Mouse (Mus musculus) urinary bladder, postnatal 14 days (tissue): ENCODE measurements around the gene Sparcl1.

ENCODE experiments used
- DNase-seq: peaks from one replicate; pipeline ENCODE4 v3.0.0; 2021; ENCODE audit warnings: low spot score

Sparcl1 gene

DNA sequence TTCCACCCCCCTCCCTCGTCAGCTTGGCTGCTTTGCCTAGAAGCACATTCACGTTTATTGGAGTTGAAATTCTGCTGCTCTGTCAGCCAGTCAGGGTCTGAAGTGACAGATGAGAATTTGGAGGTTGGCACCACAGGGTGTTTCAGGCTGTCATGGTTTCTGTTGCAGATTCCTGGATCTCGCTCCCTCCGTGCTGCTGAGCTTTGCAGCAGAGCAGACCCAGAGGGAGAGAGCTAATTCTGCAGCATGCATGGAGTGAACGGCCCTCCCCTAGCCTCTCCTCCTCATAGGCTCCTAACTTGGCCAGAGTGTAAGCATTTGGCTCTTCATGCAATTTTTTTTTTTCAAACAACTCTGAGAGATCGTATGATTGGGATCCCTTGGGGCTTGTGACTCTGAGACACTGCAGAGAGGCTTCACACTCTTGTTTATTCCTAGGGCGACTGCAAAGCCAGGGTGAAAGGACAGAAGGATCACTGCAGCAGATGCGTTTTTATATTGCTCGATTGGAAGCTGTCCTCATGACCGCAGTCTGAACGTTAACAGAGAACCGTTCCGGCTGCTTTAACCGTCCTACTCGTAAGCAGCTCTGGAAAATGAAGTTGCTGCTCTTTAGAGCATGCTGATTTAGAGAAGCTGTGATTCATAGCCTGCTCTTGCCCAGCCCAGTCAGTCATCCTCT lies at the start of gene Sparcl1:
Sparcl1 (minus strand) TSS at position 243 of the 682 bp plus-strand sequence.
- peak; percentile 34 for DNase-seq

DNA sequence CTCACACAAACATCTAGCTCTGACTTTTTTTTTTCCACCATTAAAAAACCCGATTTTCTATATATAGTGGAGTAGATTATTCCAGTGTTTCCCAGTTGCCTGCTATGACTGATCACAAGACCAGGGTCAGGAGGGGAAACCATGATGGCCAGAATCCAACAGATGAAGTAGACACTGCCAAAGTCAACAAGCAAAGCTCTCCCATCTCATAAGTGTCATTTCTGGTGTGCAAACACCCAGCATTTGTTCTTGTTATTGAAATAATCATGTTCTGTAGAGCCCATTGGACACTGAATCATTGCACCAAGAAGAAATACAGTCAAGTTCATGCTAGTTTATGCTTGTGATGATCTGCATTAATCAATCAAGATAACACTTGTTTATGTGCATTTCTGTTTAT lies 47.9 kb upstream of the Sparcl1 start:
- DNase-seq, result no peak

DNA sequence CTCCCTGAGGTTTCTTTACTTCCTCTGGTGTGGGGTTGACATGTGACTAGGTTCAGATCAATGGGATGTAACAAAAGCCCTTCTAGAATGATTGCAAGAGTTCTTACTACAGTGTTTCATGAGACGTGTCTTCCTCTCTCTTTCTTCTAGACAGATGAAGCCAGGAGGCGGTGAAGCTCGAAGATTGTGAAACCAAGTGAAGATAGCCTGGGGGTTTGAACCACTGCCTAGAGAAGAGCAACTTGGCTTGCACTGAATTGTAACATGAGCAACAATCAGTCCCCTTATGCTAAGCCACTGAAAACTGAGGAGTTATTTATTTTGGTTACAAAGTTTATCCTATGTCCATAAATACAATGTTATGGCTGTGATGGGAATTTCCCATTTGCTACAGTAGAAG lies 47.0 kb upstream of the Sparcl1 start:
- no peak for DNase-seq

DNA sequence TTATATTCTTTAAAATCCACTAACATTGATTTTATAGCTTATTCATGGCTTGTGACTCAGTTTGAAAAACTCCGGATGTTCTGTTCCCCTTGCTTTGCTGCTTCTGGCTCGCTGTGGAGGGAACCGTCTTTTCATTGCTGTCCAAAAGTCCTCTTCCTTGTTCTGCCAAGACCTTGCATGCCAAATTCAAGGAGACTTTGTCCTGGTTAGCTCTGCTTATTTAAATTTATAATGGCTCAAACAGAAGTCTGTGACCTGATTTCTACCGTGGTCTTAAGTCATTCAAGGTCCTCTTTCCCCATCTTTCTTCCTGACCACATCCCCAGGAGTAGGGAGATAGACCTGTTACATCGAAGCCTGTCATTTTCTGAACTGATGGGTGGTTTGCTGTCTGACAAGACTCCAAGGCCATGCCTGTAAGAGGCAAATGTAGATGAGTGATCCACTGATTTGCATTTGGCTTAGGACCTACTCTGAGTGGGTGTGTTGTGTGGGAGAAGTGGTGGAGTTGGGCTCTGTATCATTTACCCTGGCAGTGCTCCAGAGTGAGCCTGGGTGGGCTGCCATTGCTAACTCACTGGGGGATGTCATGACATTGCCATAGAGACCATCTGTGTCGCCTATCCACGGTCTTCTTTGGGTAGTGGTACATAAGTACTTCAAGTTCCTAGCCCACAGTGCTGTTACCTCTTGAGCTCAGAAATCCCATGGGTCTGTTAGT lies 45.0 kb upstream of the Sparcl1 start:
- no peak for DNase-seq

- no peak for DNase-seq
Measured at GRCm38 (mm10) chr5:104157701-104158100, 44.2 kb upstream of the Sparcl1 start.

- no peak for DNase-seq
Measured at GRCm38 (mm10) chr5:104150196-104150595, 36.7 kb upstream of the Sparcl1 start.

GRCm38 (mm10) chr5:104149349-104149748 lies 35.8 kb upstream of the Sparcl1 start:
- DNase-seq, result no peak

GRCm38 (mm10) chr5:104144057-104144456 lies 30.5 kb upstream of the Sparcl1 start:
- DNase-seq, result no peak

GRCm38 (mm10) chr5:104141067-104141466 lies 27.5 kb upstream of the Sparcl1 start:
- DNase-seq, result no peak

GRCm38 (mm10) chr5:104137920-104138541 lies 24.5 kb upstream of the Sparcl1 start:
- no peak for DNase-seq

GRCm38 (mm10) chr5:104133752-104134151 lies 20.2 kb upstream of the Sparcl1 start:
- no peak for DNase-seq

DNA sequence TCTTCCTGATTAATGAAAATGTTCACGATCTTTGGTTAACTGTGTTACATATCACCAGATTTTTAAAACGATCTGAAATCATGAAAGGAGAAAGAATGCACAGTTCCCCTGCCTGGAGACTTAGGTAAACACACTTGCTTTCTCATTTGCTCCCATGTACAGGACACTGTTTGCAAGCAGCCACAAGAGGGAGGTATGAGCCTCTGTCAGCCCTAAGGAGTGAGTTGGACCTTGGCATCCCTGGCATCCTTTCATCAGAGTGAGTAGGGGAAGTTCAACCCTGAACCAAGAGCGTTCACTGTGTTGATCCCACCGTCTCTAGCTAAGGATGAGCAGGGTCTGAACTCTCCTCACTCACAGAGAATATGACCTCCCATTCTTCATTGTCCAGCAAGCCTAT lies 18.0 kb upstream of the Sparcl1 start:
- no peak for DNase-seq

DNA sequence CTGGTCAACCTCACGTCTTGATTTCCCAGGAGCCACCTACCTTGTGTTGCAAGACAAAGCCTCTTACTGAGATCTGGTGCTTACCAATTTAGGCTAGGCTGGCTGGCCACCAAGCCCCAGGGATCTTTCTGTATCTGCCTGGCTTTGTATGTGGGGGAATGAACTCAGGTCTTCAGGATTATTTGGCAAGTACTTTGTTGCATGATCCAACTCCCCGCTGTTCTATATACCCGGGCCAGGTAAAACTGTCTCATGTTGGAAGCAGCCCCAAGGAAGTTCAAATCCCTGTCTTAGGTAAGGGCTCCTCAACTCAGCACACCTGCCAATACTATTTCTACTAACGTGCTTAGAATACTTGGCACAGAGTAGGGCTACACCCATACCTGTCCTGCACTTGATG lies 17.4 kb upstream of the Sparcl1 start:
- DNase-seq, result no peak

DNA sequence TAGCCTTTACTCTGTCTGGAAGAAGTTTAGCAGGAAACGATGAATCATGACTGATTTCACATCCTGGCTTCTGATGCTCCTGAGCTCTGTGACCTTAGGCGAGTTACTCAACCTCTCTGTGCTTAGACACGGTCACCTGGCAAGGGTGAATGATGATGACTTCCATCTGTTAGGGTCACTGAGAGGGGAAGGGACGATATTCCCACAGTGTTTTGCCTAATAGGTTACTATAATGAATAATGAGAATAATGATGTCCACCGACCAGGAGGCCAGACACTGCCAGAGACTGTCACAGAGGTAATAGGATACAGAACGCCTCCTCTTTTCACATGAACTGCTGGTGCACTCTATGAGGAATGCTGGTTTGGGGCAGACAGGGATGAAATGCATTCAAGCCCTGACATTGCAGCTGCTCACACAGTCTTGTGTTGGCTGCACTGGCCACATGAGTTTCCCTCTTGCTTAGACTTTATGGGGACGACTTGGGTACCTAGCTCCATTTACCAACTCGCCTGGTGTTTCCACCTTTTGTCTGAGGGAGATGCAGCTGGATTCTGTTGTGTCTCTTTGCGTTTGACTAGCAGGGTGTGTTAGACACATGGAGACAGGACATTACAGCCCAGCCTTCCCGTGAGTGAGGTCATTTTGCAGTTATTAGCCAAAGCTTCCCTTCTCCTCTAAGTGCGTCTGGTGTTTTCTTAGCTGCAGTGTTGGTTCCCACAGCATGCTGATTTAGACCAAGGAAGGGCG lies 14.9 kb upstream of the Sparcl1 start:
- DNase-seq, result no peak

- DNase-seq, result no peak
Measured at GRCm38 (mm10) chr5:104127351-104127750, 13.8 kb upstream of the Sparcl1 start.

DNA sequence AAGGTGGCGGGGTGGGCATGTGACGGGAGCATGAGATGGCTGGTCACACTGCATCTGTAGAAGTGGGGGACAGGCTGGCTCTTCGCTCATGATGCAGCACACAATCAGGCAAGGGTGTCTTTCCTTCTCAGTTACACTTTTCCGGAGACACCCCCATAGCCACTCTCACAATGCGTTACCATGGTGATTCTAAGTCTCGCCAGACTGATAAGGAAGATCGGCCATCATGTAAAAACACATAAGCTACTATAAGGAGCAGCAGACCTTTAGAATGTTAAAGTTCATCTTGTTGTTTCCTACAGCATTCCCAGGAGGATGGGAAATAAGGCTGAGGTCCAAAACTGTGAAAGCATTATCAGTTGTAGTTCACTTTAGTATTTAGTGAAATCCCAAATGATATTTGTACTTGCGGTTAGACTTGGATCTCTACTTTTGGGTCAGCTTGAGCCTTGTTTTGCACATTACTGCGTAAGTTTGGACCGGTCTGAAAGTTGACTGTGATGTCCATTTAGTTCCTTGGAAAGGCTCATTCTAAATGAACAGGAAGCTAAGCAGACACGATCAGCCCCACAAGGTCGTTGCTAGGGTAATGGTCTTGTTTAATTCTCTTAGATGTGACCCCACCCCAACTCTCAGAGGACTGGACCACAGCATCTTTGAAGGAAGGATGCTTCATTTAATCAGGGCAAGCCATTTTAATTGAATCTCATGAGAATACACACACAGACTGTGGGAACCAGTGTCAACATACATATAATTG lies 13.2 kb upstream of the Sparcl1 start:
- DNase-seq, result no peak

- no peak for DNase-seq
Measured at GRCm38 (mm10) chr5:104124016-104124658, 10.6 kb upstream of the Sparcl1 start.

- DNase-seq, result no peak
Measured at GRCm38 (mm10) chr5:104115890-104116289, 2.4 kb upstream of the Sparcl1 start.

DNA sequence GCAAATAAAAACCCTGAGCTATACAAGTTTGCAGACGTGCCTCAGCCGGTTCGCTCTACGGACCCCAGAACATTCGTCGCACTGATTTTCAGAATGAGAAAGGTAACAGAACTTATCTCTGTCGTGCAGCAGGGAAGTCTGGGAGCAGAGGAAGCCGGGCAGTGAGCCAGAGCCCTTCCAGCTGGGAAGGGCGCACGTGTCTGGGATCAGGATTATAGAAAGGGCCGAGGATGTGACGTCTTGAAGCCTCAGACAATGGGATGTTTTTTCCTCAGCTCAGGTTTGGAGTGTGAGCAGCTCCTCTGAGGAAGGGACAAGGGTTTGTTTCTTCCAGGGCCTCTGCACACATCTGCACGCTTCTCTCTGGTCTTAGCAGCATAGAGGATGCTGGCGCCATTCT lies 1.6 kb upstream of the Sparcl1 start:
- DNase-seq, result peak; percentile 50

DNA sequence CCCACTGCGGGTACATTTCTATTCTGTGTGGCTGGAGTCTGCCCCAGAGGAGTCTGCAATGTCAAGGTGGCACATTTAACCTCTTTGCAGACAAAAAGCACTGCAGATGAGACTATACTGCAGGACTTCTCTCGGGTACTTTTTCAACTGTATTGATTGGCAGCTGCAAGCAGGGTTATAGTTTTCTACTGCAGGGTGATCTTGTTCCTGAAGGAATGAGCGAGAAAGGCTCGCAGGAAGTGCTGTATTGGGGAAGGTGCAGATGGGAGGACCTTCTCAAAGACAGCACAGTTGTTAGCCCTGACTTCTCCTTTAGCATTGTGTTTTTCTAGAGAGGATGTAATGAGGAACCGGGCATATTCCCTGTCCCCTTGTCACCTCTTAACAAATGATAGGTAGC lies 1.0 kb downstream of the Sparcl1 start:
- no peak for DNase-seq

DNA sequence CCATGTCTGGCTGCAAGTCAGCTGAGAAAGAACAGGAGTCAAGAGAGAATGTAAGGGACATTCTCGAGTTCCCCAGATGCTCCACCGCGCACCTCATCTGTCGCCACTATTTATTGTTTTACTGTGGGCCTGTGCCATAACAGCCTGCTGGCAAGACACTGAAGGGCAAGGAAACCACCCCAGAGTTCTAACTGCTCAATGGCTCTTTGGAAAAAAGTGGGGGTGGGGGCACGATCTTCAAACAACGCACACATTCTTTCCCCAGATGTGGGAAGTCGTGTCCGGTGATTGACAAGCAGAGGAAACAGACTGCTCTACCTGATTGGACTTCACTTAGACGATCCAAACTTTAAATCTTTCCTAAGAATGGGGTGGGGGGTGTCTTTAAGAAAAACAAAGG lies 1.5 kb downstream of the Sparcl1 start:
- DNase-seq, result peak; percentile 18
